Mouse (Mus musculus) small intestine, adult 2 months (tissue): ENCODE measurements at regions not wholly inside any gene's neighbourhood (a gene's known extent, or its start where the extent isn't known, plus 50 kb on each side); places are given as distances from the start of the nearest gene placed in this dataset.

ENCODE experiments used
- H3K27ac ChIP-seq: fragments of 200-500 bp; 2 replicates; pipeline ENCODE4 v1.5.1; 2012; ENCODE audit warnings: low read depth, low read length, control low read depth, inconsistent platforms; ENCODE audit not compliant: insufficient read depth
- H3K27me3 ChIP-seq: fragments of 200-500 bp; 2 replicates; pipeline ENCODE4 v1.6.1; 2012; ENCODE audit warnings: mild to moderate bottlenecking, moderate library complexity, low read length, inconsistent platforms; ENCODE audit not compliant: control insufficient read depth, insufficient read depth
- H3K36me3 ChIP-seq: fragments of 200-500 bp; 2 replicates; pipeline ENCODE4 v1.6.1; 2012; ENCODE audit warnings: mild to moderate bottlenecking, low read length, control low read depth, inconsistent platforms; ENCODE audit not compliant: control insufficient read depth, insufficient read depth
- H3K4me1 ChIP-seq: fragments of 200-500 bp; 2 replicates; pipeline ENCODE4 v1.6.1; 2012; ENCODE audit warnings: low read length, inconsistent platforms, mixed read lengths; ENCODE audit not compliant: control insufficient read depth, insufficient read depth, insufficient read length
- H3K4me3 ChIP-seq: fragments of 200-500 bp; 2 replicates; pipeline ENCODE4 v1.5.1; 2012; ENCODE audit warnings: low read depth, mild to moderate bottlenecking, control low read depth, inconsistent platforms, low read length, moderate library complexity
- CTCF ChIP-seq: fragments of 200-500 bp; IDR thresholded peaks from 2 replicates; pipeline ENCODE4 v1.5.1; 2012; ENCODE audit warnings: low read depth, mild to moderate bottlenecking, control low read depth, inconsistent platforms, low read length, moderate library complexity, mixed read lengths; ENCODE audit not compliant: insufficient replicate concordance, insufficient read length; ENCODE audit errors: extremely low read depth
- POLR2A ChIP-seq: fragments of 200-500 bp; IDR thresholded peaks from 2 replicates; pipeline ENCODE4 v1.6.1; 2012; ENCODE audit warnings: low read depth, mild to moderate bottlenecking, control low read depth, inconsistent platforms, low read length, moderate library complexity
- WGBS: fragments of 180-500 bp; shearing (Covaris S2); methylation state at CpG from one replicate; pipeline ENCODE4 v1.1.7; 2018; 5-methylcytosine and 5-hydroxymethylcytosine counted together

- 22% methylated on average over 3 of the region's 3 CpGs for WGBS
- Histone ChIP-seq H3K27ac (no peak overlapping the region), H3K36me3 (no peaks in the 10 kb centered on the region), H3K27me3 (no peaks in the 10 kb centered on the region), H3K4me1 (no peaks in the 10 kb centered on the region), H3K4me3 (no peak overlapping the region)
- no peak for TF ChIP-seq POLR2A
- no peak for TF ChIP-seq CTCF
Observed at GRCm38 (mm10) chr8:128284816-128285215, 73.6 kb upstream of the Nrp1 start.

GRCm38 (mm10) chr8:128290076-128290475 lies 68.3 kb upstream of the Nrp1 start:
- Histone ChIP-seq H3K27ac (no peak overlapping the region), H3K4me3 (no peak overlapping the region), H3K36me3 (no peaks in the 10 kb centered on the region), H3K4me1 (no peaks in the 10 kb centered on the region), H3K27me3 (no peaks in the 10 kb centered on the region)
- no peak for TF ChIP-seq CTCF
- TF ChIP-seq POLR2A: no peak
- WGBS: 37% methylated on average over 4 of the region's 4 CpGs

GRCm38 (mm10) chr8:128292394-128292793 lies 66.0 kb upstream of the Nrp1 start:
- H3K27me3 ChIP-seq: no peaks in the 10 kb centered on the region
- H3K36me3 ChIP-seq: no peaks in the 10 kb centered on the region
- no peak for TF ChIP-seq POLR2A
- no peak for TF ChIP-seq CTCF
- no peak overlapping the region for H3K27ac ChIP-seq
- H3K4me3 ChIP-seq: no peak overlapping the region
- no peaks in the 10 kb centered on the region for H3K4me1 ChIP-seq
- WGBS: 88% methylated on average over 6 of the region's 6 CpGs

DNA sequence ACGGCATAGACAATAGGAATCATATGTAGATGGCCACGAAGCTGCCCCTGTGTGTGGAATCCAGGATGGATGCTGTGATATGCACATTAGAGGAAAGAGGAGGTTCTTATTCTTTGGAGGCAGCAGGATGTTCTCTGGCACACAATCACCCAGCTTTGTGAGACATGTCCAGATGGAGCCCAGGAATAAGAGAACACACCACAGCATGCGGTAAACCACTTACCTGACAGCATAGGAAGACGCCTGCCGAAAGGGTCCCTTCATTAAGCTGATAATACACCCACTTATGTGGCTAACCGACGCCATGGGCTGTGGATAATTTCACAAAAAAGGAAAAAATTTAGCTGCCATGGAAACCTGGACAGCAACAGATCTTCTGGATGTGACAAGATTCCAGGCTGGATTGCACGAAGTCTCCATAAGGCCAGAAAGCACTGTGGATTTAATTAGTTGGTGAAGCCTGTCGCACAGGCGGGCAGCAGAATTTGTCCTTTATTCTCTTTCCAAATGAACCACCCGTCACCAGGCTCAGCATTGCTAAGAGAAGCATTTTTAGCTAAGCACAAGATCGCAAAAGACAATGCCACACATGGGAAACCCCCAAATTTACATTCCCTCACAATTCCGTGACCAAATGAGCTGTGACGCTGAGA lies 61.5 kb upstream of the Nrp1 start:
- WGBS: 88% methylated on average over 14 of the region's 14 CpGs
- TF ChIP-seq POLR2A (no peak), CTCF (no peak)

DNA sequence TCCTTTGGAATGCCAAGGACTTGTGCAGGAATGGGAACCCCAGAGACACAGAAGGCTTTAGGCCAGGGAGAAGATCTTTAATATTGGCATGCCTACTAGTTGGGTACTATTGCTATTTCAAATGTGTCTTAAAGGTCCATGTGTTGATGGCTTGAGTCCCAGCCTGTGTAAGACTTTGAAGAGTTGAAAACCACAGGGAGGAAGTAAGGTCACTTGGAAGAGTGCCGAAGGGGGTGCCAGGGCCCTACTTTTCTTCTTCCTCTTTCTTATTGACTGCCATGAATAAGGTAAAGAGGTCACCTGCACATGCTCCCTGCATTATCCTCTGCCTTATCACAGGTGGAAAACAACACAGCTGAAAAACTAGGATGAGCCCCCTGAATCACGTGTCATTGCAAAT lies 56.1 kb upstream of the Nrp1 start:
- 61% methylated on average over 2 of the region's 2 CpGs for WGBS
- no peak for TF ChIP-seq POLR2A
- TF ChIP-seq CTCF: no peak
- Histone ChIP-seq H3K27me3 (no peaks in the 10 kb centered on the region), H3K4me3 (no peak overlapping the region), H3K27ac (no peak overlapping the region), H3K36me3 (no peaks in the 10 kb centered on the region), H3K4me1 (no peaks in the 10 kb centered on the region)

More for the DNA sequence above, 61.5 kb upstream of the Nrp1 start:
- no peaks in the 10 kb centered on the region for H3K27me3 ChIP-seq
- no peaks in the 10 kb centered on the region for H3K36me3 ChIP-seq
- no peak overlapping the region for H3K4me3 ChIP-seq
- H3K4me1 ChIP-seq: no peaks in the 10 kb centered on the region
- H3K27ac ChIP-seq: no peak overlapping the region
